Mouse (Mus musculus) 416B (cell line): Measurements from ENCODE around the gene Tcf23.
A peak's percentile ranks its signal among the peaks of the same experiment; 100 is the strongest.

Experiments
- DNase-seq: peaks from one replicate; pipeline ENCODE4 v3.0.0; 2011; ENCODE audit warnings: low read depth

Gene Tcf23

GRCm38 (mm10) chr5:30949654-30950326, 18.7 kb upstream of the Tcf23 start:
- peak; percentile 96 for DNase-seq

- peak; percentile 26 for DNase-seq
These were observed 18.0 kb upstream of the Tcf23 start for GRCm38 (mm10) chr5:30950451-30950850.

- no peak for DNase-seq
These were observed 17.5 kb upstream of the Tcf23 start for GRCm38 (mm10) chr5:30950922-30951321.

GRCm38 (mm10) chr5:30951706-30952105, 16.8 kb upstream of the Tcf23 start:
- no peak for DNase-seq

GRCm38 (mm10) chr5:30952551-30952950, 15.9 kb upstream of the Tcf23 start:
- no peak for DNase-seq

GRCm38 (mm10) chr5:30954065-30954464, 14.4 kb upstream of the Tcf23 start:
- DNase-seq, result no peak

- no peak for DNase-seq
These were observed 13.9 kb upstream of the Tcf23 start for GRCm38 (mm10) chr5:30954556-30954955.

- no peak for DNase-seq
These were observed 12.7 kb upstream of the Tcf23 start for GRCm38 (mm10) chr5:30955751-30956150.

GRCm38 (mm10) chr5:30957891-30958290, 10.6 kb upstream of the Tcf23 start:
- no peak for DNase-seq

- peak; percentile 15 for DNase-seq
These were observed 9.1 kb upstream of the Tcf23 start for GRCm38 (mm10) chr5:30959198-30959854.

GRCm38 (mm10) chr5:30959966-30960501, 8.4 kb upstream of the Tcf23 start, which contains the start of gene Preb:
TSS of gene Preb (minus strand) at chr5:30960361.
- DNase-seq, result peak; percentile 96

GRCm38 (mm10) chr5:30960814-30961213, 7.6 kb upstream of the Tcf23 start:
- DNase-seq, result peak; percentile 33

- peak; percentile 96 for DNase-seq
These were observed 6.6 kb upstream of the Tcf23 start for GRCm38 (mm10) chr5:30961545-30962505.

GRCm38 (mm10) chr5:30963916-30964315, 4.5 kb upstream of the Tcf23 start:
- DNase-seq, result no peak

- no peak for DNase-seq
These were observed 2.3 kb upstream of the Tcf23 start for GRCm38 (mm10) chr5:30966189-30966588.

GRCm38 (mm10) chr5:30969440-30969839, 978 bp downstream of the Tcf23 start:
- no peak for DNase-seq

- no peak for DNase-seq
These were observed 6.6 kb downstream of the Tcf23 start for GRCm38 (mm10) chr5:30974870-30975656.

- DNase-seq, result peak; percentile 28
These were observed 13.9 kb downstream of the Tcf23 start for GRCm38 (mm10) chr5:30982357-30982756.

- DNase-seq, result no peak
These were observed 24.7 kb downstream of the Tcf23 start for GRCm38 (mm10) chr5:30992980-30993676.

GRCm38 (mm10) chr5:30994074-30994473, 25.6 kb downstream of the Tcf23 start:
- no peak for DNase-seq
